Mouse (Mus musculus): ENCODE data around the gene Zfpm1. TPM values are rescaled to one million over a fixed set of nuclear protein-coding genes. Genes with fewer than 3 reads are reported as not detected.

The Zfpm1 gene
- total and polyA plus RNA-seq, 2 experiments, result 7.9 to 67.5 TPM

GRCm38 (mm10) chr8:122325196-122325595 is 43.3 kb downstream of the Zfpm1 start:
- no peaks in the 10 kb centered on the region for H3K36me3 ChIP-seq (ENCODE audit: control insufficient read depth, insufficient read depth, low read length)
- no peak for TF ChIP-seq CTCF (IDR thresholded peaks at IDR 0.05; ENCODE audit: low read depth, low read length)
- no peak for TF ChIP-seq POLR2A (IDR thresholded peaks at IDR 0.05; ENCODE audit: extremely low read depth, insufficient read depth, low read length)
- DNase-seq (ENCODE audit: extremely low read depth, low read depth, low spot score), result no peak
- no peaks in the 10 kb centered on the region for H3K27me3 ChIP-seq (ENCODE audit: control insufficient read depth, insufficient read depth, low read length)
- 84% methylated on average over 2 of the region's 2 CpGs for WGBS
- no peak overlapping the region for H3K27ac ChIP-seq (replicated peaks; ENCODE audit: insufficient read depth, low read depth, low read length)
- no peak overlapping the region for H3K4me3 ChIP-seq (ENCODE audit: insufficient read depth, low read depth, low read length)
- peaks cover 28% of the 10 kb centered on the region for H3K4me1 ChIP-seq (ENCODE audit: control insufficient read depth, insufficient read depth, low read length)
- H3K79me2 ChIP-seq (ENCODE audit: control insufficient read depth, insufficient read depth, low read length), result peaks cover 4% of the 10 kb centered on the region; the same call in 1 of the 2 replicates
- no peak overlapping the region for H3K9ac ChIP-seq (ENCODE audit: low read depth, low read length)

DNA sequence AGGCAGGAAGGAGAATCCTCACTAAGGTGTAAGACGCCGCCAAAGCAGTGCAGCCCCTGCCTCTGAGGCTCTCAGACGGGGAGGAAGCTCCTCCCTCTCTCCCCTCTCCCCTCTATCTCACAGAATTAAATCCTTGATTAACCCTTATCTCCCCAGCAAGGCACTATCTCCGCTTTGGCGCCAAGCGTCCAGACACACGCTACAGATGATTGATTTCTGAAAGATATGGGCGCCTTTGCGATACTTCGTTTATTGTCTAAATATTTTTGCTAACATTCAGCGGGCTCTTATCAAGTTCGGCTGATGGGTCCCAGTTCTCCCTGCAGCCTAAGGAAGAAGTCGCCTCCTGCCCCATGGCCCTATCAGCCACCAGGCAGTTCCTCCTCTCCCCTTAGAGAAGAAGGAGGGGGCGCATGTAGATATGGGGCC is 44.2 kb downstream of the Zfpm1 start:
- no peaks in the 10 kb centered on the region for H3K27me3 ChIP-seq (ENCODE audit: control insufficient read depth, insufficient read depth, low read length)
- peaks cover 4% of the 10 kb centered on the region; the same call in 1 of the 2 replicates for H3K79me2 ChIP-seq (ENCODE audit: control insufficient read depth, insufficient read depth, low read length)
- H3K27ac ChIP-seq (replicated peaks; ENCODE audit: insufficient read depth, low read depth, low read length), result no peak overlapping the region
- no peak overlapping the region for H3K9ac ChIP-seq (ENCODE audit: low read depth, low read length)
- TF ChIP-seq CTCF (IDR thresholded peaks at IDR 0.05; ENCODE audit: low read depth, low read length) (no peak), POLR2A (IDR thresholded peaks at IDR 0.05; ENCODE audit: extremely low read depth, insufficient read depth, low read length) (no peak)
- H3K4me3 ChIP-seq (ENCODE audit: insufficient read depth, low read depth, low read length), result no peak overlapping the region
- no peak for DNase-seq (ENCODE audit: extremely low read depth, low read depth, low spot score)
- no peaks in the 10 kb centered on the region for H3K36me3 ChIP-seq (ENCODE audit: control insufficient read depth, insufficient read depth, low read length)
- peaks cover 36% of the 10 kb centered on the region for H3K4me1 ChIP-seq (ENCODE audit: control insufficient read depth, insufficient read depth, low read length)
- WGBS, result 73% methylated on average over 14 of the region's 14 CpGs

DNA sequence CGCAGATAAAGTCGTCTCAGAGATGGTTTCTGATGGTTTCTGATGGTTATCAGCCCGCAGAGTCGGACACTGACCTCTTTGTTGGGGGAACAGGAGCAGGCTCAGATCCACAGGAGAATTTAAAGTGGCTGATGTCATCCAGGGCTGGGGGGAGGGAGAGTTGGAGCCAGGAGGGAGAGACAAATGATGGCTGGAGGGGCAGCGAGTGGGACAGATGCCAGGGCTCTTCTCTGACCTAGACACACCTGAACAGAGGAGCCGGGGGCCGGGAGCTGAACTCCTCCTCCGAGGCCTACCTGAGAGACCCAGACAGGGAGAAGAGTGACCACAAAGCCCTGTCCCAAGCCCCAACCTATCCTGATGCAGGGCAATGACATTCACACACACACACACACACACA is 47.1 kb downstream of the Zfpm1 start:
- H3K4me3 ChIP-seq (ENCODE audit: insufficient read depth, low read depth, low read length), result no peak overlapping the region
- WGBS, result 71% methylated on average over 8 of the region's 8 CpGs
- no peaks in the 10 kb centered on the region for H3K79me2 ChIP-seq (ENCODE audit: control insufficient read depth, insufficient read depth, low read length)
- H3K36me3 ChIP-seq (ENCODE audit: control insufficient read depth, insufficient read depth, low read length), result peaks cover 7% of the 10 kb centered on the region; the same call in 1 of the 2 replicates
- no peak overlapping the region for H3K9ac ChIP-seq (ENCODE audit: low read depth, low read length)
- TF ChIP-seq CTCF (IDR thresholded peaks at IDR 0.05; ENCODE audit: low read depth, low read length) (no peak), POLR2A (IDR thresholded peaks at IDR 0.05; ENCODE audit: extremely low read depth, insufficient read depth, low read length) (no peak)
- DNase-seq (ENCODE audit: extremely low read depth, low read depth, low spot score), result no peak
- H3K27ac ChIP-seq (replicated peaks; ENCODE audit: insufficient read depth, low read depth, low read length), result no peak overlapping the region
- H3K4me1 ChIP-seq (ENCODE audit: control insufficient read depth, insufficient read depth, low read length), result peaks cover 37% of the 10 kb centered on the region
- H3K27me3 ChIP-seq (ENCODE audit: control insufficient read depth, insufficient read depth, low read length), result no peaks in the 10 kb centered on the region

DNA sequence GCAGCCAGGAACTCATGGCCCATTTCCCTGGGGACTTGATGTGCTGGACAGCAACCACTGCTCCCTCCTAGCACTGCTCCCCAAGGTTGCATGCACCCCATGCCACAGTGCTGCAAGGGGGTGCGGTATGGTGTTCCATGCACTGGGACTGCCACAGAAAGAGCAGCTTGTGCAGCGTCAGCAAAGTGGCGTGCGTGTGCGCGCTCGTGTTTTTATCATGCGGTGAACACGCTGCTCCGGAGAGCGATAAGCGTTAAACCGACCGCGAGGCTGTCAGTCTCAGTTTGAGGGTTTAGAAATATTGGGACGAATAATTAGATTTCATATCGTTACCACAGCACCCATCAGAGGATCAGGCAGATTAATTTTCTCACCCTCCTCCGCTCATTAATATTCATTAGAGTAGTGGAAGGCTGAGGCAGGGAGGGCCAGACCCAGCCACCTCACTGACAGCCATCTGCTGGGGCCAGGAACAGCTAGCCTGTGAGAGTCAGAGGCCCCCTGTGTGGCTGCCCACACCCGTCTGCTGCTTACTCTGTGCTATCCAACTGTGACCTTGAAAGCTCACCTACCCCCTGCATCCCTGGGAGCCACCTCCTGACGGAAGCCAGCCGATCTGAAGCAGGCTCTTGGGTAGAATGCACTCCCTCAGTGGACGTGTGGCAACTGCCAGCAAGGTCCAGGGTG is 47.8 kb downstream of the Zfpm1 start:
- 80% methylated on average over 22 of the region's 22 CpGs for WGBS
- Histone ChIP-seq H3K36me3 (ENCODE audit: control insufficient read depth, insufficient read depth, low read length) (peaks cover 13% of the 10 kb centered on the region; the same call in 1 of the 2 replicates), H3K27ac (replicated peaks; ENCODE audit: insufficient read depth, low read depth, low read length) (peak overlapping the region; percentile 65), H3K79me2 (ENCODE audit: control insufficient read depth, insufficient read depth, low read length) (no peaks in the 10 kb centered on the region), H3K4me3 (ENCODE audit: insufficient read depth, low read depth, low read length) (no peak overlapping the region), H3K4me1 (ENCODE audit: control insufficient read depth, insufficient read depth, low read length) (peaks cover 35% of the 10 kb centered on the region), H3K27me3 (ENCODE audit: control insufficient read depth, insufficient read depth, low read length) (no peaks in the 10 kb centered on the region), H3K9ac (ENCODE audit: low read depth, low read length) (peak overlapping the region; percentile 45)
- no peak for TF ChIP-seq CTCF (IDR thresholded peaks at IDR 0.05; ENCODE audit: low read depth, low read length)
- DNase-seq (ENCODE audit: extremely low read depth, low read depth, low spot score), result no peak

DNA sequence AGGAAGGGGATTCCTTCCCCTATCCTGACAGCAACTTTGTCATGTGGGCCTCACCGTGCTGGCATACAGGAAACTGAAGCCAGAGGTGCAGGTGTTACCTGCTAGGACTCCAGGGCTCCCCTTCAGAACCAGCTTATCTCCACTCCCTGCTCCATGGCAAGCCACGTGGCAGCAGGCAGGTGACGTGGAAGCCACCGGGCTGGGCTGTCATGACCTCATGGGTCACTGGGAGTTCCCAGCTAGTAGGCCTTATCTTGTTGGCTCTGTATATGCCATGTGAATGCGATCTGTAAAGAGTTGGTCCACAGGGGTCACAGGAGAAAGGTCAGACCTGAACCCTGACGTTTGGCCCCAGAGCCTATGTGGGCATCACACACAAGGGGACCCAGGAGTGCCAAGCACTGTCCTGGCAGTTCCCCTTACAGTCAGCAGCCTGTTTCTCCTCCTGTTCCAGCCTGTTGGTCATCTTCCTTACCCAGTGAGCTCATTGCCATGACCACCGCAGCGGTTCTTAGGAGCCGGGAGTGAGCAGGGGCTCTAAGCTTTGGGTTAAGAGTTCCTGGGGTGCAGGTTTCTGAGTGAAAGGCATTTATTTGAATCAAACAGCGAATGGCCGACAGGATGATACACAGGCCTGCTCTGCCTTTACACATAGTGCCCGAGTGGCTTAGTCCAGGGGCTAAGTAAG is 48.6 kb downstream of the Zfpm1 start:
- H3K4me3 ChIP-seq (ENCODE audit: insufficient read depth, low read depth, low read length), result no peak overlapping the region

GRCm38 (mm10) chr8:122331134-122331523 is 49.2 kb downstream of the Zfpm1 start:
- no peak for TF ChIP-seq POLR2A (IDR thresholded peaks at IDR 0.05; ENCODE audit: extremely low read depth, insufficient read depth, low read length)
- no peak for TF ChIP-seq CTCF (IDR thresholded peaks at IDR 0.05; ENCODE audit: low read depth, low read length)
- no peak overlapping the region for H3K4me3 ChIP-seq (ENCODE audit: insufficient read depth, low read depth, low read length)
- H3K79me2 ChIP-seq (ENCODE audit: control insufficient read depth, insufficient read depth, low read length), result no peaks in the 10 kb centered on the region
- H3K27me3 ChIP-seq (ENCODE audit: control insufficient read depth, insufficient read depth, low read length), result no peaks in the 10 kb centered on the region
- peaks cover 35% of the 10 kb centered on the region for H3K4me1 ChIP-seq (ENCODE audit: control insufficient read depth, insufficient read depth, low read length)
- 0 out of 2 replicates have a peak overlapping the region, but pooled peaks have one; percentile 4 for H3K9ac ChIP-seq (ENCODE audit: low read depth, low read length)
- H3K27ac ChIP-seq (replicated peaks; ENCODE audit: insufficient read depth, low read depth, low read length), result peak overlapping the region; percentile 51
- no peak for DNase-seq (ENCODE audit: extremely low read depth, low read depth, low spot score)
- H3K36me3 ChIP-seq (ENCODE audit: control insufficient read depth, insufficient read depth, low read length), result peaks cover 24% of the 10 kb centered on the region
- WGBS, result 44% methylated on average over 3 of the region's 3 CpGs

More for the DNA sequence above, 48.6 kb downstream of the Zfpm1 start:
- WGBS, result 28% methylated on average over 12 of the region's 12 CpGs
- H3K79me2 ChIP-seq (ENCODE audit: control insufficient read depth, insufficient read depth, low read length), result no peaks in the 10 kb centered on the region
- H3K36me3 ChIP-seq (ENCODE audit: control insufficient read depth, insufficient read depth, low read length), result peaks cover 21% of the 10 kb centered on the region
- peaks cover 35% of the 10 kb centered on the region for H3K4me1 ChIP-seq (ENCODE audit: control insufficient read depth, insufficient read depth, low read length)
- peak overlapping the region; percentile 65 for H3K27ac ChIP-seq (replicated peaks; ENCODE audit: insufficient read depth, low read depth, low read length)
- peak overlapping the region; percentile 45 for H3K9ac ChIP-seq (ENCODE audit: low read depth, low read length)
- no peak for TF ChIP-seq CTCF (IDR thresholded peaks at IDR 0.05; ENCODE audit: low read depth, low read length)
- TF ChIP-seq POLR2A (IDR thresholded peaks at IDR 0.05; ENCODE audit: extremely low read depth, insufficient read depth, low read length), result no peak
- H3K27me3 ChIP-seq (ENCODE audit: control insufficient read depth, insufficient read depth, low read length), result no peaks in the 10 kb centered on the region
- DNase-seq (ENCODE audit: extremely low read depth, low read depth, low spot score), result peak; percentile 94

All from liver, adult 2 months (tissue).